Mouse (Mus musculus): ENCODE data around the gene Exoc2.

DNA sequence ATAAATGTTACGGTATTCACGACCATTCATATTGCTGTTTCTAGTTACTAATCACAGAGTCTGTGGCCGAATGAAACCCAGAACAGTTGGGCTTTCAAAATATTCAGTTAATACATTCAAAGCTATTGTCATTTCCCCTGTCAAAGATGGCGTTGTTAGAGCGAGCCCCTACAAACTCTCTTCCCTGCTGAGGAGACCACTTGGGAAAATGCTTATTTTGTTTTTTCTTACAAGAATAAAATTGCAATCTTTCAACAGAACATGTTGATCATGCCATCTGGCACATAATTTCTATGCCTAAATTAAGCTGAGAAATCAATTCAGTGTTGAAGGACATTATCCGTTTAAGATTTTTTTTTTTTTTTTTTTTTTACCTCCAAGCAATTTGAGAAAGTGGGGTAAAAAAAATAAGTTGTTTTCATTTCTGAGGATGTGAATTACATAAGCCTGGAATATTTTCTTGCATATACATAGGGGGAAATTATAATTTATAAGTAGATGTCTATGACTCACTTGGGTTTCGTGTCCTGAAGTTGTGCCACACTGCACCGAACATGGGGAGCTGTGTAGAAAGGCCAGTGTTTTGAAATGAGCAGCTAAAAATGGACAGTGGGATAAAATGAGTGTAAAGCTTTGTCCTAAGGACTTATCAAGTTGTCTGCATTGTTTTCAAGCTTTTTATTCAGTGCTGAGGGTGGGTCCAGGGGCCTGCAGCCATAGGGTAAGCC lies 23.8 kb upstream of the Exoc2 start:
- TF ChIP-seq EP300 (optimal IDR thresholded peaks at IDR 0.05): no peak
- no peak for TF ChIP-seq CTCF (IDR thresholded peaks at IDR 0.05; ENCODE audit: low read depth)
